Mouse (Mus musculus) heart, adult 2 months (tissue): ENCODE results near the gene Sdhaf4. TPM values are rescaled to one million over a fixed set of nuclear protein-coding genes. Genes with fewer than 3 reads are reported as not detected.

Source experiments
- DNase-seq, 2 experiments: peaks; one replicate each; pipeline ENCODE4 v3.0.0; 2021
- H3K27ac ChIP-seq: fragments of 200-600 bp; 2 replicates; pipeline ENCODE4 v1.8.1; 2022
- H3K27me3 ChIP-seq: fragments of 200-500 bp; 2 replicates; pipeline ENCODE4 v1.6.1; 2012; ENCODE audit warnings: mild to moderate bottlenecking, low read length, inconsistent platforms, mixed read lengths; ENCODE audit not compliant: control insufficient read depth, insufficient read depth
- H3K36me3 ChIP-seq: fragments of 200-500 bp; 2 replicates; pipeline ENCODE4 v1.6.1; 2012; ENCODE audit warnings: low read length, inconsistent platforms; ENCODE audit not compliant: control insufficient read depth, insufficient read depth
- H3K4me1 ChIP-seq: fragments of 200-500 bp; 2 replicates; pipeline ENCODE4 v1.6.1; 2011; ENCODE audit warnings: low read length; ENCODE audit not compliant: control insufficient read depth, insufficient read depth
- H3K4me3 ChIP-seq: fragments of 200-600 bp; 2 replicates; pipeline ENCODE4 v1.8.1; 2022
- H3K79me2 ChIP-seq: fragments of 200-500 bp; replicated peaks from 2 replicates; pipeline ENCODE4 v1.6.1; 2012; ENCODE audit warnings: mild to moderate bottlenecking, inconsistent platforms, low read length, moderate library complexity, mixed read lengths; ENCODE audit not compliant: control insufficient read depth, insufficient read depth
- H3K9ac ChIP-seq: fragments of 200-500 bp; 2 replicates; pipeline ENCODE4 v1.6.1; 2012; ENCODE audit warnings: low read depth, mild to moderate bottlenecking, control low read depth, inconsistent platforms, low read length, mixed read lengths
- CTCF ChIP-seq: fragments of 200-600 bp; IDR thresholded peaks from 2 replicates; pipeline ENCODE4 v1.8.1; 2022; ENCODE audit warnings: antibody characterized with exemption, mild to moderate bottlenecking, moderate library complexity
- EP300 ChIP-seq: fragments of 200-500 bp; IDR thresholded peaks from 2 replicates; pipeline ENCODE4 v1.6.1; 2011; ENCODE audit warnings: low read depth, low read length, control low read depth; ENCODE audit not compliant: insufficient read depth
- POLR2A ChIP-seq: fragments of 200-500 bp; IDR thresholded peaks from 2 replicates; pipeline ENCODE4 v1.6.1; 2011; ENCODE audit warnings: mild to moderate bottlenecking, low read depth, low read length, control low read depth; ENCODE audit not compliant: insufficient read depth
- WGBS: fragments of 180-500 bp; shearing (Covaris S2); methylation state at CpG from one replicate; pipeline ENCODE4 v1.1.7; 2018; 5-methylcytosine and 5-hydroxymethylcytosine counted together
- intact Hi-C: fragments of 180-260 bp; cut with DNase I; formaldehyde crosslinking; loops from one replicate; pipeline ENCODE4 v1.15.1; 2025
- polyA plus RNA-seq: library from polyadenylated mRNA; depleted of rRNA; stranded (reverse); fragments of >200 nt; gene quantifications from 2 replicates; pipeline ENCODE4 v1.2.3, GENCODE M21; 2012
- total RNA-seq, 2 experiments: library from RNA; stranded (reverse); gene quantifications; 2 replicates each; pipeline ENCODE4 v1.2.3; 2021

The Sdhaf4 gene
- total and polyA plus RNA-seq, 3 experiments = 33.0 to 84.4 (median 80.7) TPM

- Histone ChIP-seq H3K9ac (no peak overlapping the region), H3K4me3 (no peak overlapping the region), H3K4me1 (no peaks in the 10 kb centered on the region), H3K27ac (no peak overlapping the region), H3K27me3 (no peaks in the 10 kb centered on the region), H3K79me2 (no peaks in the 10 kb centered on the region), H3K36me3 (no peaks in the 10 kb centered on the region)
- WGBS = 23% methylated on average over 1 of the region's 1 CpGs
- intact Hi-C loops = no loop called here
- peak in 1 of 2 experiments; percentile 9 for DNase-seq
- no peak for TF ChIP-seq CTCF
Observed at GRCm38 (mm10) chr1:23966226-23966625, 39.2 kb downstream of the Sdhaf4 start.

DNA sequence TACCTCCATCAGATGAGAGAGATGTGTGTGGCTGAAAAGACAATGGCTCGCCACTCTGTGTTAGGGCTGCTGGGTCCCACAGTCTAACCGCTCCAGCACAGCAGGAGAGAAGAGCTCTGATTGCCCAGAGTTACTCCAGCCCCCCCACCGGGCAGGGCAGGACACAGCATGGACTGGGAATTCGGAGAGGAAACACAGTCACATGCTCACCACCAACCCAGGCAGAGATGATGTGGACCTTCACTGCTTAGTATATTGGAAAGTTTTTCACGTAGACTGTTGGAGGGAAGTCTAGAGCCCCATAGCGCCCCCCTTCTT, 46.1 kb downstream of the Sdhaf4 start:
- H3K79me2 ChIP-seq = no peaks in the 10 kb centered on the region
- H3K27ac ChIP-seq = no peak overlapping the region
- H3K4me1 ChIP-seq = no peaks in the 10 kb centered on the region
- WGBS = 36% methylated on average over 6 of the region's 6 CpGs
- no peak overlapping the region for H3K4me3 ChIP-seq
- no peaks in the 10 kb centered on the region for H3K36me3 ChIP-seq
- intact Hi-C loops = no loop called here
- H3K27me3 ChIP-seq = 0 out of 2 replicates have a peak, but pooled peaks cover 2% of the 10 kb centered on the region
- H3K9ac ChIP-seq = no peak overlapping the region
- DNase-seq = no peak
- TF ChIP-seq EP300 = no peak
- no peak for TF ChIP-seq CTCF
- no peak for TF ChIP-seq POLR2A

DNA sequence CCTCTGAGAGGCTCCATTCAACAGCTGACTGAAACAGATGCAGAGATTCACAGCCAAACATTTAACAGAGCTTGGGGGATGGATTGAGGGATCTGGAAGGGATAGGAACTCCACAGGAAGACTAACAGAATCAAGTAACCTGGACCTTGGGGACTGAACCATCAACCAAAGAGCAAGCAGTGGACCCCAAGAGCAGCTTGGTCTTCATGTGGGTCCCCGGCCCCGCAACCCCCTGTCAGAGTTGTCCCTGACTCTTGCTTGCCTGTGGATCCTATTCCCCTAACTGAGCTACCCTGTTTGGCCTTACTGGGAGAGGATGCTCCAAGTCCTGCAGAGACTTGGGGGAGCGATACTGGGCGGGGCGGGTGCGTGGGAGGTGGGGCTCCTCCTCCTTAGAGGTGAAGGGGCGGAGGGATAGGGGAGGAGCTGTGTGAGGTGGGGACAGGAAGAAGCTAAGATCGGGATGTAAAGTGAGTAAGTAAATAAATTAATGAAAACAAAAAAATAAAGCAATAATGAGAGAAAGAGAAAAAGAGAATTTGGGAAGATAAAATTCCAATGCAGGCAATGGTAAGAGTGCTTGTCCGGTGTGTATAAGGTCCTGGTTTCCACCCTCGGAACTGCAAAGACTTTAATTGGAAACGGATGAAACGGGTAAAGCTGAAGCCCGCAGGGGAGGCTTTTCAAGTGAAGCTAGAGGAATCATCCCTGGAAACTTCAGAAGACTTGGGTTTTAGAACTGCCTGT, 46.6 kb downstream of the Sdhaf4 start:
- WGBS = 27% methylated on average over 13 of the region's 13 CpGs
- Histone ChIP-seq H3K9ac (no peak overlapping the region), H3K4me3 (no peak overlapping the region)

DNA sequence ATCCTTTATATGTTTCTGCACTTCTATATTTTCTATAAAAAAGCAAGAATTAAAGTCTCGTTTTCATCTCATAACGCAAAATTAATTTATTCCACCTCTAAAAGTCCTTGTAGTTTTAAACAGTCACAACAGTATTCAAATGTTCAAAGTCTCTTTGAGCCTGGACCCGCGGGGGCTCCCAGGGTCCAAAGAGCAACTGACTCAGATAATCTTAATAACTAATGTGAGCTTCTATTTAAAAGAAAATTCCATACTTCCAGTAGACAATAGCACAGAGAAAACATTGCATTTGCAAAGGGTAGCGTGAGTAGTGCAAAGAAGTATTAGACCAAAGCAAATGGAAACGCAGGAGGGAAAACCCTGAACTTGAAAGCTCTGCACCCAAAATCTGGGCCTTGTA, 47.4 kb downstream of the Sdhaf4 start:
- no peaks in the 10 kb centered on the region for H3K4me1 ChIP-seq
- no peak overlapping the region for H3K4me3 ChIP-seq
- no peaks in the 10 kb centered on the region for H3K36me3 ChIP-seq
- no peaks in the 10 kb centered on the region for H3K79me2 ChIP-seq
- no peak for DNase-seq
- intact Hi-C loops = no loop called here
- WGBS = 92% methylated on average over 6 of the region's 6 CpGs
- 0 out of 2 replicates have a peak, but pooled peaks cover 2% of the 10 kb centered on the region for H3K27me3 ChIP-seq
- no peak overlapping the region for H3K9ac ChIP-seq
- H3K27ac ChIP-seq = no peak overlapping the region
- TF ChIP-seq CTCF (no peak), EP300 (no peak), POLR2A (no peak)

More for the DNA sequence above, 46.6 kb downstream of the Sdhaf4 start:
- Histone ChIP-seq H3K4me1 (no peaks in the 10 kb centered on the region), H3K27ac (no peak overlapping the region), H3K36me3 (no peaks in the 10 kb centered on the region), H3K79me2 (no peaks in the 10 kb centered on the region), H3K27me3 (0 out of 2 replicates have a peak, but pooled peaks cover 2% of the 10 kb centered on the region)
- intact Hi-C loops = no loop called here
- TF ChIP-seq EP300 (no peak), POLR2A (no peak), CTCF (no peak)
- no peak for DNase-seq

- TF ChIP-seq CTCF (no peak), POLR2A (no peak), EP300 (no peak)
- intact Hi-C loops = no loop called here
Observed at GRCm38 (mm10) chr1:23955539-23955938, 49.9 kb downstream of the Sdhaf4 start.

DNA sequence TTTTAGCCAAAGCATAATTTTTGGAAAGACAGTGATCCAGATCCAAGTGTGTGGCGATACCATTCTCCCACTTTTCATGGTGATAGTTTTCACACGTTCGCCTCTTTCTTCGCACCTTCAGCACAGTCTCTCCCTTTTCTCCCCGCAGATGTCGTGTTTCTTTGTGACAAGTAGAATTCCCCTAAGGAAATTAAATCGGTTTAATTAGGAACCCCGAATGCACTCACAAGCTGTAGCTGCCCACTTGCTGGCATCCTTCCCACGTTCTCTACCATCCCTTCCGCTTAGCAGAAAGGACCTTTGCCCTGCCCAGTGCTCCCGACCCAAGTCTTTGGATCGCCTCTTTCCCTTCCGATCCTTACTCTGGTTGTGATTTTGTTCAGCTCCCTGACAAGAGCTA, 51.5 kb downstream of the Sdhaf4 start:
- DNase-seq = no peak
- no peak overlapping the region for H3K27ac ChIP-seq
- H3K36me3 ChIP-seq = no peaks in the 10 kb centered on the region
- no peaks in the 10 kb centered on the region for H3K79me2 ChIP-seq
- no peak overlapping the region for H3K9ac ChIP-seq
- no peaks in the 10 kb centered on the region for H3K4me1 ChIP-seq
- WGBS = 86% methylated on average over 13 of the region's 13 CpGs
- no peak overlapping the region for H3K4me3 ChIP-seq
- intact Hi-C loops = no loop called here
- no peaks in the 10 kb centered on the region for H3K27me3 ChIP-seq
- no peak for TF ChIP-seq EP300
- no peak for TF ChIP-seq CTCF
- no peak for TF ChIP-seq POLR2A

More at GRCm38 (mm10) chr1:23955539-23955938, 49.9 kb downstream of the Sdhaf4 start:
- no peak overlapping the region for H3K4me3 ChIP-seq
- 0 out of 2 replicates have a peak, but pooled peaks cover 2% of the 10 kb centered on the region for H3K27me3 ChIP-seq
- no peaks in the 10 kb centered on the region for H3K36me3 ChIP-seq
- 80% methylated on average over 4 of the region's 4 CpGs for WGBS
- H3K79me2 ChIP-seq = no peaks in the 10 kb centered on the region
- no peak overlapping the region for H3K27ac ChIP-seq
- H3K4me1 ChIP-seq = no peaks in the 10 kb centered on the region
- H3K9ac ChIP-seq = no peak overlapping the region
- no peak for DNase-seq
